Mouse (Mus musculus) forebrain, embryonic 12.5 days (tissue): ENCODE data around the gene Sar1a. TPM values are rescaled to one million over a fixed set of nuclear protein-coding genes. Genes with fewer than 3 reads are reported as not detected.

Source experiments
- ATAC-seq: fragments of 200-750 bp; cut with Nextera tagmentation; 2 replicates; pipeline ENCODE4 v1.8.0; 2017; ENCODE audit warnings: moderate TSS enrichment; ENCODE audit not compliant: low FRiP score
- H3K27ac ChIP-seq: fragments of 300-500 bp; sonication (generic); 2 replicates; pipeline ENCODE4 v1.5.1; 2016; ENCODE audit warnings: mild to moderate bottlenecking
- H3K27me3 ChIP-seq: fragments of 300-500 bp; sonication (generic); 2 replicates; pipeline ENCODE4 v1.6.1; 2016; ENCODE audit warnings: mild to moderate bottlenecking
- H3K36me3 ChIP-seq: fragments of 300-500 bp; sonication (generic); replicated peaks from 2 replicates; pipeline ENCODE4 v1.6.1; 2016; ENCODE audit warnings: mild to moderate bottlenecking
- H3K4me1 ChIP-seq: fragments of 300-500 bp; sonication (generic); 2 replicates; pipeline ENCODE4 v1.6.1; 2016
- H3K4me2 ChIP-seq: fragments of 300-500 bp; sonication (generic); 2 replicates; pipeline ENCODE4 v1.6.1; 2016; ENCODE audit warnings: mild to moderate bottlenecking, moderate library complexity
- H3K4me3 ChIP-seq: fragments of 300-500 bp; sonication (generic); replicated peaks from 2 replicates; pipeline ENCODE4 v1.5.1; 2016; ENCODE audit warnings: mild to moderate bottlenecking
- H3K9ac ChIP-seq: fragments of 300-500 bp; sonication (generic); 2 replicates; pipeline ENCODE4 v1.6.1; 2016; ENCODE audit warnings: mild to moderate bottlenecking
- H3K9me3 ChIP-seq: fragments of 300-500 bp; sonication (generic); 2 replicates; pipeline ENCODE4 v1.6.1; 2016
- WGBS: fragments of 180-500 bp; shearing (Covaris S2); methylation state at CpG from one replicate; pipeline ENCODE4 v1.1.7; 2016; 5-methylcytosine and 5-hydroxymethylcytosine counted together
- polyA plus RNA-seq: library from polyadenylated mRNA; unstranded; fragments of >200 nt; fragmentation: Nextera tagmentation; extraction: Ambion mirVana; gene quantifications from 2 replicates; pipeline ENCODE4 v1.2.1, GENCODE M21; 2016

Sar1a gene
- polyA plus RNA-seq, 1 experiment from 2014 or later = 221 TPM

GRCm38 (mm10) chr10:61741873-61742272 lies 61.8 kb downstream of the Sar1a start:
- H3K27me3 ChIP-seq = no peaks in the 10 kb centered on the region
- WGBS = 95% methylated on average over 4 of the region's 4 CpGs
- no peak overlapping the region for H3K4me3 ChIP-seq
- no peak overlapping the region for H3K27ac ChIP-seq
- no peaks in the 10 kb centered on the region for H3K9me3 ChIP-seq
- H3K36me3 ChIP-seq = peaks cover 98% of the 10 kb centered on the region
- no peak overlapping the region for H3K4me2 ChIP-seq
- no peak overlapping the region for H3K9ac ChIP-seq
- H3K4me1 ChIP-seq = no peaks in the 10 kb centered on the region
- ATAC-seq = no peak

- Histone ChIP-seq H3K4me3 (no peak overlapping the region), H3K9me3 (no peaks in the 10 kb centered on the region), H3K4me1 (no peaks in the 10 kb centered on the region), H3K27ac (no peak overlapping the region), H3K9ac (no peak overlapping the region), H3K4me2 (no peak overlapping the region), H3K36me3 (peaks cover 99% of the 10 kb centered on the region), H3K27me3 (no peaks in the 10 kb centered on the region)
- WGBS = 98% methylated on average over 8 of the region's 8 CpGs
- ATAC-seq = no peak
These were observed 62.2 kb downstream of the Sar1a start for GRCm38 (mm10) chr10:61742336-61742735.

Other genes with a start within 250 kb of the Sar1a start
- gene Eif4ebp2, start 227.6 kb upstream of the Sar1a start, polyA plus RNA-seq = 87.6 and 88.3 TPM in 2 replicates
- gene Lrrc20, start 204.5 kb upstream of the Sar1a start, polyA plus RNA-seq = 14.4 and 15.7 TPM in 2 replicates
- 0.18 and 0.36 TPM in 2 replicates for gene Npffr1, start 84.8 kb upstream of the Sar1a start, polyA plus RNA-seq
- 264 and 269 TPM in 2 replicates for gene Ppa1, start 31.7 kb upstream of the Sar1a start, polyA plus RNA-seq
- 28.4 and 28.9 TPM in 2 replicates for gene Tysnd1, start 15.2 kb downstream of the Sar1a start, polyA plus RNA-seq
- gene Aifm2, start 35.0 kb downstream of the Sar1a start, polyA plus RNA-seq = 5.8 and 6.1 TPM in 2 replicates
- gene H2afy2, start 103.8 kb downstream of the Sar1a start, polyA plus RNA-seq = 362 and 384 TPM in 2 replicates